Mouse (Mus musculus): Measurements from ENCODE around the gene Fpr-rs7. TPM values are rescaled to one million over a fixed set of nuclear protein-coding genes. Genes with fewer than 3 reads are reported as not detected.

Fpr-rs7 gene
- not detected for total RNA-seq (2023)

DNA sequence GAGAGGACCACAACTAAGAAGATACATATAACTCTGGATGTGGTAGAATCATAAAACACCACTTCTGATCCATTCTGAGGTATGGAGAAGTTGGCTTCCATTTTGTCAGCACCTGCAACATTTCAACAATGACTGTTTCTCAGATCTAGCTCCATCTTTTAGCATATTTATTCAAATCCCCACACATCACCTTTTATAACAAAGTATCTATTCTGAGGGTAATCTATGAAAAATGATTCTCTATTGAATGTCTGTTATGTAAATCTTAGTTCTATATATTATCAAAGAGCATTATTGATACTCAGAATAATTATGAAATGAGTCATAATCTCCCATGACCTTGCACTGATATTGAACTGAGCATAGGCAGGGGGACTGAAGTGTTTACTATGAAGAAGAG lies at the start of gene Fpr-rs7:
Gene Fpr-rs7 (minus strand): TSS at position 101 of the 400 bp plus-strand sequence.

Other genes with a start within 250 kb of the Fpr-rs7 start
- gene Vmn2r104, start 65.9 kb downstream of the Fpr-rs7 start, total RNA-seq (2023), result not detected
- not detected for gene Fpr-rs6, start 68.9 kb upstream of the Fpr-rs7 start, total RNA-seq (2023)
- not detected for gene Vmn2r105, start 120.8 kb upstream of the Fpr-rs7 start, total RNA-seq (2023)
- gene Vmn2r106, start 171.3 kb upstream of the Fpr-rs7 start, total RNA-seq (2023), result not detected
- not detected for gene Vmn2r107, start 231.0 kb upstream of the Fpr-rs7 start, total RNA-seq (2023)